Mouse (Mus musculus) heart, adult 2 months (tissue): ENCODE results near the gene Hapln4. TPM values are rescaled to one million over a fixed set of nuclear protein-coding genes. Genes with fewer than 3 reads are reported as not detected.

Source experiments
- DNase-seq, 2 experiments: peaks; one replicate each; pipeline ENCODE4 v3.0.0; 2021
- H3K27ac ChIP-seq: fragments of 200-600 bp; 2 replicates; pipeline ENCODE4 v1.8.1; 2022
- H3K27me3 ChIP-seq: fragments of 200-500 bp; 2 replicates; pipeline ENCODE4 v1.6.1; 2012; ENCODE audit warnings: mild to moderate bottlenecking, low read length, inconsistent platforms, mixed read lengths; ENCODE audit not compliant: control insufficient read depth, insufficient read depth
- H3K36me3 ChIP-seq: fragments of 200-500 bp; 2 replicates; pipeline ENCODE4 v1.6.1; 2012; ENCODE audit warnings: low read length, inconsistent platforms; ENCODE audit not compliant: control insufficient read depth, insufficient read depth
- H3K4me1 ChIP-seq: fragments of 200-500 bp; 2 replicates; pipeline ENCODE4 v1.6.1; 2011; ENCODE audit warnings: low read length; ENCODE audit not compliant: control insufficient read depth, insufficient read depth
- H3K4me3 ChIP-seq: fragments of 200-600 bp; 2 replicates; pipeline ENCODE4 v1.8.1; 2022
- H3K79me2 ChIP-seq: fragments of 200-500 bp; replicated peaks from 2 replicates; pipeline ENCODE4 v1.6.1; 2012; ENCODE audit warnings: mild to moderate bottlenecking, inconsistent platforms, low read length, moderate library complexity, mixed read lengths; ENCODE audit not compliant: control insufficient read depth, insufficient read depth
- H3K9ac ChIP-seq: fragments of 200-500 bp; 2 replicates; pipeline ENCODE4 v1.6.1; 2012; ENCODE audit warnings: low read depth, mild to moderate bottlenecking, control low read depth, inconsistent platforms, low read length, mixed read lengths
- CTCF ChIP-seq: fragments of 200-600 bp; IDR thresholded peaks from 2 replicates; pipeline ENCODE4 v1.8.1; 2022; ENCODE audit warnings: antibody characterized with exemption, mild to moderate bottlenecking, moderate library complexity
- EP300 ChIP-seq: fragments of 200-500 bp; IDR thresholded peaks from 2 replicates; pipeline ENCODE4 v1.6.1; 2011; ENCODE audit warnings: low read depth, low read length, control low read depth; ENCODE audit not compliant: insufficient read depth
- POLR2A ChIP-seq: fragments of 200-500 bp; IDR thresholded peaks from 2 replicates; pipeline ENCODE4 v1.6.1; 2011; ENCODE audit warnings: mild to moderate bottlenecking, low read depth, low read length, control low read depth; ENCODE audit not compliant: insufficient read depth
- WGBS: fragments of 180-500 bp; shearing (Covaris S2); methylation state at CpG from one replicate; pipeline ENCODE4 v1.1.7; 2018; 5-methylcytosine and 5-hydroxymethylcytosine counted together
- intact Hi-C: fragments of 180-260 bp; cut with DNase I; formaldehyde crosslinking; loops from one replicate; pipeline ENCODE4 v1.15.1; 2025
- long read RNA-seq: library from polyadenylated mRNA; stranded (forward); transcript quantifications from one replicate; pipeline ENCODE4 v2.0.0, GENCODE M21; 2021
- polyA plus RNA-seq: library from polyadenylated mRNA; depleted of rRNA; stranded (reverse); fragments of >200 nt; gene quantifications from 2 replicates; pipeline ENCODE4 v1.2.3, GENCODE M21; 2012; rRNA removed
- total RNA-seq, 2 experiments: library from RNA; stranded (reverse); gene quantifications; 2 replicates each; pipeline ENCODE4 v1.2.3; 2021

The Hapln4 gene
- under 1 TPM in 1 of 2 experiments, not detected in 1; 0.10 TPM for total RNA-seq
- polyA plus RNA-seq: 0.15 and 0.16 TPM in 2 replicates
- long read RNA-seq: 0 reads

DNA sequence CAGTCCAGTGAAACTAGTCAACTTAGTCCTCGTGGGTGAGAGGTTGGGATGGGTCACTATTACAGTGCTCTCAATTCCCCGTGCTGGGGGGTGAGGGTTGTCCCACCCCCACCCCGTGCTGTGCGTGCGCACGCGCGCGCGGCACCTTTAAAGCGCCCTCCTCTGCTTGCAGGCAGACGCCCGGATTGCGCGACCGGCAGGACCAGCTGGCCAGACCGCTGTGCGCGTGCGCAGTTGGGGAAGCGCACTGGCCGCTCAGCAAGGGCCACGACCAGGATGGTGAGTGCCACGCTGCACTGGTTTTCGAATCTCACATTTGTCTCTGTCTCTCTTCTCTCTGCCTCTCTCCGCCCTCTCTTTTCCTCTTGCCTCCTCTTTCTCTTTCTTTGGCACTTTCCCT is at the start of gene Hapln4:
Gene Hapln4, plus strand, starts transcription at position 173 of the 400 bp plus-strand sequence.
- H3K27me3 ChIP-seq: peaks cover 13% of the 10 kb centered on the region
- H3K9ac ChIP-seq: no peak within 1 kb of the TSS
- no peak for TF ChIP-seq EP300
- TF ChIP-seq CTCF: no peak
- no peak for TF ChIP-seq POLR2A
- H3K4me3 ChIP-seq: peak within 1 kb of the TSS; percentile 31
- no peaks in the 10 kb centered on the region for H3K4me1 ChIP-seq
- no peaks in the 10 kb centered on the region for H3K36me3 ChIP-seq
- H3K27ac ChIP-seq: no peak within 1 kb of the TSS
- DNase-seq: peak; percentile 37 to 44
- intact Hi-C loops: no loop called here
- under 1% methylated on average over 26 of the region's 26 CpGs for WGBS
- no peaks in the 10 kb centered on the region for H3K79me2 ChIP-seq

DNA sequence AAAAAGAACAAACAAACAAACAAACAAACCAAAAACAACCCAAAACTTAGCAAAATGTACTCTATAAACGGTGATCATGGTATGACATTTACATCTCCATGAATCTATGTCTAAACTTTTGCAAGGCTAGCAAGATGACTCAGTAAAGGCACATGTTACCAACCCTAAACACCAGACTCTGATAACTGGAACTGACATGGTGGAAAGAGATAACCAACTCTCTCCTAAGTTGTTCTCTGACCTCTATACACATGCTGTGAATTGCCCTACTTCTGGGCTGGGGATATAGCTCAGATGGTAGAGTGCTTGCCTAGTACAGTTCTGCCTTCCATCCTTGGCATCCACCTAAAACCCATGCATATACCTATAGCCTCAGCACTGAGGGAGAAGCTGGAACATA is 45.3 kb upstream of the Hapln4 start:
- intact Hi-C loops: no loop called here
- H3K27ac ChIP-seq: no peak overlapping the region

DNA sequence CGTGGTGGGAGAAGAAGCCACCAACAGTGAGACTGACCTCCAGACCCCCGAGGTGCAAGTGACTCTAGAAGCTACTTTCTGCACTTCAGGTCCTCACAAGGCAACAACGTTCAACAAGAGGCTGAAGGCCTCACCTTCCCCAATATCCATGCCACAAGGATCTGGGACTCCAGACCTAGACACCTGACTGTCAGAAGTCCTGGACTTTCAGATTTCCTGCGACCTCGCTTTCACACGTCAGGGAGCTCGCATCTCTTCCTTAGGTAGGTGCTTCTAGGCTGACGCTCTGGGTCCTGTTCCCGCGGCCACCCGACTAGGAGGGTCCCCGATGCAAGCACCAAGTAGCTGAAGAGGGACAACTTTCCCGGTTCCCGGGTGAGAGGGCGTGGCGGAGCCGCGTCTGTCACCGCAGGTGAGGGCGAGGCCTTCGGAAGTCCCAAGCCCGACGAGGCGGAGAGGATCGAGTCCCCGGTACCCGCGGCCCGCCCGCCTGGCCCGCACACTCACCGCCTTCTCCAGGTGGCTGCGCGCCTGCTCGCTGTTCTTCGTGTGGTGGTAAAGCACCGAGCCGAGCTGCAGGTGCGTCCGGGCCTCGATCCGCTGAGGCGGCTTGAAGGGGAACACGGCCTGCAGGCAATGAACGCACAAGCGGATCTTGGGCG is 41.2 kb upstream of the Hapln4 start:
- intact Hi-C loops: loop anchor here (2.0 to 5.0 kb wide), 2 partner anchors 35 to 97 kb away; partner anchors contain the start of genes Borcs8, Mef2b and Rfxank
- DNase-seq: no peak
- peak overlapping the region; percentile 99 for H3K4me3 ChIP-seq
- WGBS: under 1% methylated on average over 47 of the region's 47 CpGs
- H3K4me1 ChIP-seq: peaks cover 11% of the 10 kb centered on the region
- no peaks in the 10 kb centered on the region for H3K27me3 ChIP-seq
- H3K79me2 ChIP-seq: peaks cover 13% of the 10 kb centered on the region
- peak overlapping the region; percentile 92 for H3K9ac ChIP-seq
- no peak for TF ChIP-seq EP300
- no peak for TF ChIP-seq POLR2A
- no peak for TF ChIP-seq CTCF
- peak overlapping the region; percentile 94 for H3K27ac ChIP-seq
- peaks cover 12% of the 10 kb centered on the region for H3K36me3 ChIP-seq

More for the DNA sequence above, 45.3 kb upstream of the Hapln4 start:
- Histone ChIP-seq H3K36me3 (peaks cover 17% of the 10 kb centered on the region), H3K27me3 (no peaks in the 10 kb centered on the region), H3K4me1 (peaks cover 12% of the 10 kb centered on the region), H3K4me3 (no peak overlapping the region), H3K79me2 (peaks cover 16% of the 10 kb centered on the region), H3K9ac (no peak overlapping the region)
- TF ChIP-seq POLR2A: no peak
- WGBS: 82% methylated on average over 1 of the region's 1 CpGs
- no peak for DNase-seq

DNA sequence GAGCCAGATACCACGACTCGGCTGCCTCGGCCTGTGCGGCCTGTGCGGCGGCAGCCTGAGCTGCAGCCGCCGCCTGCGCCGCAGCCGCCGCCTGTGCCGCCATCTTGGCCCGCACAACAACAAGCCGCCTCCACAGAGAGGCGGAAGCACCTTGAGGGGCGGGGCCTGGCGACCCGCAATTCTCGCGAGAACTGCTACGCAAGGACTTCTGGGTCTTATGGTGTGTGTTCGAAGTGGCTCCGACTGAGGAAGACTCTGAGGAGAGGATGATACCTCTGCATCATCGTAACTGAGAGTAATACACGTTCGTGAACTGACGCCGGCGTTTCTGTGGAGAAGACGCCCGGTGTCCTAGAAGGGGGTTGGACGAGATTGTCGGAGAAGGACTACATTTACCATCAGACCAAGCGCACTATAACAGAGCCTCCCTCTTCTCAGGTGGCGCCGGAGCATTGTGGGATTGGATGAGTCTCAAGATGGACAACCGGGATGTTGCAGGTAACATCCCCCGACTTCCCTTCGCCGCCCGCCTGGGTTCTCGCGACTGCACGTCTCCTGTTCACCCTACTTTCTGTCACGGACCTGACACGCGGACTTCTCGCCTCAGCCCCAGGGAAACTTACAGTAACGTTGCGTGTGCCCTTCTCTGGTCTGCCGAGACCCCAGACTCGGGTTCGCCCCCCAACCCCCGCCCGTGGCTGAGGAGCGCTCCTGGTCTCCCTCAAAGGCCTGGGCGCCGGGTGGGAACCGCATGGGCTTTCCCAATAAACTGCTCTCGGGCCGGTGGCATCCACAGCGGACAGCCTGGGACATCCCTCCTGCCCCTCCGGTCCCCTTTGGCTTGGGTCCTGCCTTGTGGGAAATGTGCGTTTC is 40.4 kb upstream of the Hapln4 start, which contains the start of the genes Mau2 and Sugp1:
Gene Mau2, minus strand, starts transcription at position 152 of the 873 bp plus-strand sequence.
Gene Sugp1, plus strand, starts transcription at position 231 of the 873 bp plus-strand sequence.
- TF ChIP-seq EP300: no peak
- peak; percentile 67 for TF ChIP-seq POLR2A
- Histone ChIP-seq H3K27ac (peak within 1 kb of the TSS; percentile 94), H3K4me3 (peak within 1 kb of the TSS; percentile 99), H3K27me3 (no peaks in the 10 kb centered on the region), H3K4me1 (peaks cover 11% of the 10 kb centered on the region), H3K79me2 (peaks cover 13% of the 10 kb centered on the region), H3K9ac (peak within 1 kb of the TSS; percentile 92), H3K36me3 (peaks cover 9% of the 10 kb centered on the region)
- peak; percentile 97 for DNase-seq
- WGBS: under 1% methylated on average over 65 of the region's 65 CpGs
- intact Hi-C loops: loop anchor here (2.0 to 5.0 kb wide), 2 partner anchors 36 to 96 kb away; partner anchors contain the start of genes Borcs8, Mef2b and Rfxank

DNA sequence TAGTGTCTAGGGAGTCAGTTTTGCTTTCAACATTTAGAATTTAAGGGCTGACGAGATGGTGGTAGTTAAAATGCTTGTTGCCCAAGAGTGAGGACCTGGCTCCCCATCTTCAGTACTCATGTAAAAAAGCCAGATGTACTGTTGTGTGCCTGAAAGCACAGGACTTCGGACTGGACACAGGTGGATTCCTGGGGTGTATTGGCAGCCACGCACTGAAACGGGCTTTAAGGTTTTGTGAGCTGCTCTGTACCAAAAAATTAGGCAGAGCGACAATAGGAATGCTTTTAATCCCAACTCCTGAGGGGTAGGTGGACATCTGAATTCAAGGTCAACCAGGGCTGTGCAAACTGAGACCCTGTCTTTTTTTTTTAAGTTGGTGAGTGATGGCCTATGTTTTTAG is 39.3 kb upstream of the Hapln4 start:
- no peak for DNase-seq
- H3K27me3 ChIP-seq: no peaks in the 10 kb centered on the region
- intact Hi-C loops: loop anchor here (2.0 to 5.0 kb wide), 2 partner anchors 37 to 95 kb away; partner anchors contain the start of genes Borcs8, Mef2b and Rfxank
- no peak overlapping the region for H3K27ac ChIP-seq
- TF ChIP-seq EP300: no peak
- no peak for TF ChIP-seq CTCF
- no peak for TF ChIP-seq POLR2A
- peaks cover 11% of the 10 kb centered on the region for H3K4me1 ChIP-seq
- H3K79me2 ChIP-seq: peaks cover 15% of the 10 kb centered on the region
- H3K4me3 ChIP-seq: no peak overlapping the region
- H3K9ac ChIP-seq: no peak overlapping the region
- 90% methylated on average over 5 of the region's 5 CpGs for WGBS
- peaks cover 6% of the 10 kb centered on the region for H3K36me3 ChIP-seq
